Mouse (Mus musculus): ENCODE results near the gene Tnnt2. TPM values are rescaled to one million over a fixed set of nuclear protein-coding genes. Genes with fewer than 3 reads are reported as not detected.

Tnnt2 gene
- polyA plus RNA-seq, 1 experiment from 2014 or later: 6.0 TPM

DNA sequence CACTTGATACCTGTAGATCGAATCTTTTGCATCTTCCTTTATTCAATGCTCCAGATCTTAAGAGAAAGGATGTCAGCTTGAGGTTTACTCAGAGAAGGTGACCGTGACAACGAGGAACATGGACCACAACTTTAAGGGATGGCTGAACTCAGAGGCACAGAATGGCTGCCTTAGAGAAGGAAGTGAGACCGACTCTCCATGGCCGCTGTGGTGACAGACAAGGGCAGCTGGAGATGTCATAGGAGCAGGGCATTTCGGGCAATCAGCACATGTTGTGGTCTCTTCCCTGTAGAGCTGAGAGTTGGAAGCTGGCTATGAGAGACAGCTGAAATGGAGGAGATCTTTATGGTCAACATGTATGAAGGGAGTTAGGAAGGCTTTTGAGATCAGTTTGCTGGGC lies 28.7 kb downstream of the Tnnt2 start:
- H3K27ac ChIP-seq (ENCODE audit: low read depth): no peak overlapping the region
- DNase-seq (no peak), ATAC-seq (ENCODE audit: insufficient read depth) (no peak)
- H3K27me3 ChIP-seq (ENCODE audit: insufficient read depth, low read length): no peaks in the 10 kb centered on the region
- H3K9ac ChIP-seq: no peak overlapping the region
- 77% methylated on average over 6 of the region's 6 CpGs for WGBS
- no peak overlapping the region for H3K4me3 ChIP-seq (ENCODE audit: low read depth, low read length)
- H3K9me3 ChIP-seq (ENCODE audit: low read depth, low read length): no peaks in the 10 kb centered on the region
- H3K4me1 ChIP-seq (ENCODE audit: insufficient read depth): no peaks in the 10 kb centered on the region
- H3K36me3 ChIP-seq (ENCODE audit: insufficient read depth): no peaks in the 10 kb centered on the region
- no peak overlapping the region for H3K4me2 ChIP-seq
- no peak for TF ChIP-seq CTCF (IDR thresholded peaks at IDR 0.05; ENCODE audit: low read depth)

DNA sequence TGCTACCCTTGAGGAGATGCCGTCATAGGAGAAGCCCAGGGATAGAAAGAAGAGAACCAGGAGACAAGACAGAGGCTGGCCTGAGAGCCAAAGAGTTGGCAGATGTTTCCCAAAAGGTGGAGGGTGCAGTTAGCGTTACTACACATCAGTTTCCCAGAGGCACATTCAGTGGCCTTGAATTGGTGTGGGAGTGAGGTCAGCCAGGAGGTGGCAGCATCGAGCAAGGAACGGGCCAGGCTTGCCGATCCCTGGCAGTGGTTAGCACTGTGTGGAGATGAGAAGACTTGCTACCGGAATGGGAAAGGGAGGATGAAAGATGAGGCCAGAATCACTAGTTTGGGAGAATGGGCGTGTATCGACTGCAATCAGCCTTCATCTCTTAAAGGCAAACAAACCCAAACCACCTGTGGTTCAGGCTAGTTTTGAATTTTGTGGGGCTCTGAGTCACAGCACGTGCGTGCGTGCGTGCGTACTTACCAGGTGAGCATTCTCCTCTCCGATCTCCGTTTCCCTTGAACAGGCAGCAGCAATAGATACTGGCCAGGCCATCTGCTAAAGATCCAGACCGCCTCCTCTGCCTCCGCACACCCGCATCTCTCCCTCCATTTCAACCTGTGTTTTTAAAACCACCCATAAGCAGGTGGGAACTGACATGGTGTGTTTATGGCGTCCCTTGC lies 29.5 kb downstream of the Tnnt2 start:
- 50% methylated on average over 19 of the region's 19 CpGs for WGBS
- no peak overlapping the region for H3K4me2 ChIP-seq

DNA sequence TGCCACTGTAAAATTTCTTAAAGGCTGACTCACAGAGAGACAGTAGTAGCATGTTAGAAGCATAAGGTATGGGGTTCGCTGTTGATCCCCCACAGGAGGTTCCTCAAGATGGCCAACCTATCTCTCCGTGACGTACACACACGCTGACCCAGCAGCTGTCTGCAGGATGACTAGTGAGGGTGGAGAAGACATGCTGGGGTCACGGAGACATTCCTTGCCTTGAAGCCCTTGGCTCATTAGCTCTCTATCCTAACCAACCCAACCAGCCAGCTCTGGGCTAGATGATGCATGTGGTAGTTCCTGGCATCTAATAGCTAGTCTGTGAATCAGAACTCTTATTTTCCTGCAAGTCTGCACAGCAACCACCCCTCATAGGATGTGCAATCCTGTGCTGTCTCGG lies 32.4 kb downstream of the Tnnt2 start:
- Histone ChIP-seq H3K9ac (no peak overlapping the region), H3K36me3 (ENCODE audit: insufficient read depth) (no peaks in the 10 kb centered on the region), H3K27me3 (ENCODE audit: insufficient read depth, low read length) (no peaks in the 10 kb centered on the region), H3K4me1 (ENCODE audit: insufficient read depth) (no peaks in the 10 kb centered on the region), H3K4me2 (no peak overlapping the region), H3K9me3 (ENCODE audit: low read depth, low read length) (no peaks in the 10 kb centered on the region), H3K27ac (ENCODE audit: low read depth) (no peak overlapping the region), H3K4me3 (ENCODE audit: low read depth, low read length) (no peak overlapping the region)
- TF ChIP-seq CTCF (IDR thresholded peaks at IDR 0.05; ENCODE audit: low read depth): no peak
- no peak for DNase-seq
- no peak for ATAC-seq (ENCODE audit: insufficient read depth)
- 76% methylated on average over 6 of the region's 6 CpGs for whole genome bisulfite sequencing

More for the DNA sequence above, 29.5 kb downstream of the Tnnt2 start:
- DNase-seq: peak; percentile 87
- no peaks in the 10 kb centered on the region for H3K9me3 ChIP-seq (ENCODE audit: low read depth, low read length)
- no peak overlapping the region for H3K4me3 ChIP-seq (ENCODE audit: low read depth, low read length)
- no peaks in the 10 kb centered on the region for H3K36me3 ChIP-seq (ENCODE audit: insufficient read depth)
- peak; percentile 90 for ATAC-seq (ENCODE audit: insufficient read depth)
- H3K9ac ChIP-seq: no peak overlapping the region
- no peak overlapping the region for H3K27ac ChIP-seq (ENCODE audit: low read depth)
- TF ChIP-seq CTCF (IDR thresholded peaks at IDR 0.05; ENCODE audit: low read depth): peak; percentile 98
- no peaks in the 10 kb centered on the region for H3K27me3 ChIP-seq (ENCODE audit: insufficient read depth, low read length)
- no peaks in the 10 kb centered on the region for H3K4me1 ChIP-seq (ENCODE audit: insufficient read depth)

DNA sequence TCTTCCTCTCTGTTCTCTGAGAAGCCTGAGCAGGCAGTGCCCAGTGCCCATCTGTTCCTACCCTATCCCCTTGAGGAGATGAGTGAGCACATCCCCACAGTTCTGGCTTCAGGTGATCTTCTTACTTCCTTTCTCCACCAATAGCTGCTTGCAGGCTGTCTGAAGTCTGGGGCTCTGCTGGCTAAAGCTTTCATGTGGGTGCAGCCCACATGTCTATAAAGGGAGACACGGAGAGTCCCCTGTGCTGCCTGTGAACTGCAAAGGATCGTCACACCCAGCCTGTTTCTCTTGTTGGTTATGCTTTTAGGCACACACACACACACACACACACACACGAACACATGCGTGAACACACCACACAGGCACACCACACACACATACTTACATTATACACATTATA lies 36.8 kb downstream of the Tnnt2 start:
- ATAC-seq (ENCODE audit: insufficient read depth): no peak
- no peak for TF ChIP-seq CTCF (IDR thresholded peaks at IDR 0.05; ENCODE audit: low read depth)
- Histone ChIP-seq H3K4me3 (ENCODE audit: low read depth, low read length) (no peak overlapping the region), H3K4me2 (no peak overlapping the region), H3K9me3 (ENCODE audit: low read depth, low read length) (no peaks in the 10 kb centered on the region), H3K4me1 (ENCODE audit: insufficient read depth) (no peaks in the 10 kb centered on the region), H3K27me3 (ENCODE audit: insufficient read depth, low read length) (no peaks in the 10 kb centered on the region), H3K36me3 (ENCODE audit: insufficient read depth) (no peaks in the 10 kb centered on the region), H3K27ac (ENCODE audit: low read depth) (no peak overlapping the region), H3K9ac (no peak overlapping the region)
- DNase-seq: no peak
- 83% methylated on average over 4 of the region's 4 CpGs for WGBS

DNA sequence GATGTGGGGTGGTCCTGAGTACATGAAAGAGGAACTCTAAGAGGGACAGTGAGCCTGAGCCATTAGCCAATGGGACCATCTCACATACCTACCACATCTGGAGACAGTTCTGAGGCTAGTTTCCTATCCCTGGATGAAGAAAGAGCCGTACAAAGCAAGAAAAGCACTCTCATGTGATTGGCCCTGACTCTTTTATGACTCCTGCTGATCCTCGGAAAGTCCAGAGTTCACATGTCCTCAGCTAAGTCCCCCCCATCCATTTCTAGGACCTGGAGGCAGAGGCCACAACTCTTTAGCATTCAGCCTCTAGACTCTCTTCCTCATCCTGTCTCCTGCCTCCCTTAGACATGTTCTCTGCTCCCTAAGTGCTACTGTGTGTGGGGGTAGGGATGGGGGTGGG lies 41.1 kb downstream of the Tnnt2 start:
- ATAC-seq (ENCODE audit: insufficient read depth): no peak
- WGBS: 63% methylated on average over 2 of the region's 2 CpGs

DNA sequence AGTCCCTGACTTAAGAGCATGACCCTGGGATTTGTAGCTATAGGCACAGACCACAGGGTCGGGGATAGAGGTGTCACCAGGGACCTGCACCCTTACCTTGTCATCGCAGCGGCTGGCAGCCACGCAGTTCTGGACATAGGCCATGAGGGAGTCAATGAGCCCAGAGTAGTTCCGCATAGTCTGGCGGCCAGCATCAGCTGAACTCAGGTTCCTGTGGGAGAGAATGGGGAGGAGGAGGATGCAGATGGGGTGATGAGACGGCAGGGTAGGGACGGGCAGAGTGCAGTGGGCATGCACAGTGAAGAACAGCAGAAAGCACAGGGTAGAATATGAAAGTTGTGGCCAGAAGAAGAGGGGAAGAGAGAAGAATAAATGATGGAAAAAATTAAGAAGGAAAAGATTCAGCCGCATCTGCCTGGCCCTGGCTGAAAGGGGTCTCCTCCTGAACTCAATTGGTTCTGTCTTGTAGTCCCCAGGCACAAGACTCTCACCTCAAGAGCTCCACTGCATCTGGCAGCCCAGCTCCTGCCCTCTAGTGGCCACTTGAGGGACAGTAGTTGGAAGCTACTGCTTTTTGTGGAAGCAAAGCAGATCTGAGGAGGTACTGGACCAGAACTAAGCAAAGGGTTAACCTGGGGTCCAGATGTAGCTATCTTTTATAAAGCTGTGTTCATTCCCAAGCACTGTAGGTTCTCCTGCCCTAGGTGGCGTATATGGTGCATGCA lies 46.4 kb downstream of the Tnnt2 start:
- Histone ChIP-seq H3K4me3 (ENCODE audit: low read depth, low read length) (no peak overlapping the region), H3K36me3 (ENCODE audit: insufficient read depth) (no peaks in the 10 kb centered on the region), H3K4me1 (ENCODE audit: insufficient read depth) (no peaks in the 10 kb centered on the region), H3K4me2 (no peak overlapping the region), H3K9ac (no peak overlapping the region), H3K9me3 (ENCODE audit: low read depth, low read length) (no peaks in the 10 kb centered on the region), H3K27ac (ENCODE audit: low read depth) (no peak overlapping the region), H3K27me3 (ENCODE audit: insufficient read depth, low read length) (no peaks in the 10 kb centered on the region)
- 68% methylated on average over 10 of the region's 10 CpGs for WGBS
- TF ChIP-seq CTCF (IDR thresholded peaks at IDR 0.05; ENCODE audit: low read depth): peak; percentile 90
- ATAC-seq (ENCODE audit: insufficient read depth) (no peak), DNase-seq (peak; percentile 84)

More for the DNA sequence above, 41.1 kb downstream of the Tnnt2 start:
- H3K27ac ChIP-seq (ENCODE audit: low read depth): no peak overlapping the region
- H3K27me3 ChIP-seq (ENCODE audit: insufficient read depth, low read length): no peaks in the 10 kb centered on the region
- H3K9ac ChIP-seq: no peak overlapping the region
- no peak overlapping the region for H3K4me2 ChIP-seq
- no peaks in the 10 kb centered on the region for H3K4me1 ChIP-seq (ENCODE audit: insufficient read depth)
- DNase-seq: no peak
- no peak for TF ChIP-seq CTCF (IDR thresholded peaks at IDR 0.05; ENCODE audit: low read depth)
- no peaks in the 10 kb centered on the region for H3K9me3 ChIP-seq (ENCODE audit: low read depth, low read length)
- H3K4me3 ChIP-seq (ENCODE audit: low read depth, low read length): no peak overlapping the region
- H3K36me3 ChIP-seq (ENCODE audit: insufficient read depth): no peaks in the 10 kb centered on the region

DNA sequence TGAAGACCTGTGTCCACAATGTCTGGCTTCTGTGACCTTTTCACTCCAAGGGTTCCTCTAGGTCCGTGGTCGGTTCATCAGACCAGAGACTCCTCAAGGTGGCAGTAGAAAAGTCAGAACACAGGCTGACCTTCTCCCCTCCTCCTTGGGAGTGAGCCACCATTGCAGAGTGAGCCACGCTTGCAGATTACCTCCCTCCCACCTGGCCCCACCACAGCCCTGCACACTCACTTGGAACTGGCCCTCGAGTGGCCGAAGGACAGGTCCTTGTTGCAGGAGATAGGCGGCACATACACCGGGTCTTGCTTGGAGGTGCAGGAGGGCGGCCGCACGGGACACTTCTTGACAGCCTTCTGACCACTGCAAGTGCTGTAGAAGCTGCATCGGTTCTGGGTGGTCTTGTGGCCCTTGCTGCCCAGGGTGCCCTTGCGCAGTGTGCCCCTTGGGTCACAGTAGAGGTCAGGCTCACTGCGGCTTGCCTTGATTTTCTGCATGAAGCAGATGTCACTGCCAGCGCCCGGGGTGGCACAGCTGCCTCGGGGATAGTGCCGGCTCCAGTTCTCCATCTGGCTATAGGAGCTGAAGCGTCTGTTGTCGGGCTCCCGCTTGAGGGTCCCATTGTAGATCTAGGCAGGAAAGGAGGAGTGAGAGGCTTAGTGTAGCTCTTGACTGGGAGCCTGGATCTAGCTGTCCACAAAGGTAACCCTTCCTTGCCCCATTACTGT lies 53.5 kb downstream of the Tnnt2 start:
- no peak for ATAC-seq (ENCODE audit: insufficient read depth)
- 71% methylated on average over 20 of the region's 20 CpGs for WGBS
- no peaks in the 10 kb centered on the region for H3K9me3 ChIP-seq (ENCODE audit: low read depth, low read length)
- no peaks in the 10 kb centered on the region for H3K4me1 ChIP-seq (ENCODE audit: insufficient read depth)
- no peak for TF ChIP-seq CTCF (IDR thresholded peaks at IDR 0.05; ENCODE audit: low read depth)
- no peak for DNase-seq
- no peaks in the 10 kb centered on the region for H3K36me3 ChIP-seq (ENCODE audit: insufficient read depth)
- H3K9ac ChIP-seq: no peak overlapping the region
- no peaks in the 10 kb centered on the region for H3K27me3 ChIP-seq (ENCODE audit: insufficient read depth, low read length)
- no peak overlapping the region for H3K27ac ChIP-seq (ENCODE audit: low read depth)
- no peak overlapping the region for H3K4me3 ChIP-seq (ENCODE audit: low read depth, low read length)
- H3K4me2 ChIP-seq: no peak overlapping the region

Measured in lung, embryonic 14.5 days (tissue).